Mouse (Mus musculus): ENCODE measurements around the gene Fxyd6.

The Fxyd6 gene

GRCm38 (mm10) chr9:45412287-45412686 is 42.3 kb downstream of the Fxyd6 start:
- peak; percentile 79 for DNase-seq (ENCODE audit: low spot score)

- DNase-seq (ENCODE audit: low spot score): no peak
Measured at GRCm38 (mm10) chr9:45412700-45413477, 42.9 kb downstream of the Fxyd6 start.

GRCm38 (mm10) chr9:45413478-45414140 is 43.6 kb downstream of the Fxyd6 start:
- no peak for DNase-seq (ENCODE audit: low spot score)

- no peak for DNase-seq (ENCODE audit: low spot score)
Measured at GRCm38 (mm10) chr9:45415912-45416311, 45.9 kb downstream of the Fxyd6 start.

- DNase-seq (ENCODE audit: low spot score): no peak
Measured at GRCm38 (mm10) chr9:45417245-45417644, 47.3 kb downstream of the Fxyd6 start.

- no peak for DNase-seq (ENCODE audit: low spot score)
Measured at GRCm38 (mm10) chr9:45418252-45418651, 48.3 kb downstream of the Fxyd6 start.

GRCm38 (mm10) chr9:45421209-45421608 is 51.2 kb downstream of the Fxyd6 start:
- no peak for DNase-seq (ENCODE audit: low spot score)

- DNase-seq (ENCODE audit: low spot score): no peak
Measured at GRCm38 (mm10) chr9:45422761-45423298, 52.8 kb downstream of the Fxyd6 start.

- no peak for DNase-seq (ENCODE audit: low spot score)
Measured at GRCm38 (mm10) chr9:45426456-45426855, 56.5 kb downstream of the Fxyd6 start, which contains the start of gene Dscaml1. TSS of gene Dscaml1 (plus strand) at chr9:45426628.

- no peak for DNase-seq (ENCODE audit: low spot score)
Measured at GRCm38 (mm10) chr9:45429392-45429791, 59.4 kb downstream of the Fxyd6 start.

GRCm38 (mm10) chr9:45429951-45430697 is 60.1 kb downstream of the Fxyd6 start:
- no peak for DNase-seq (ENCODE audit: low spot score)

GRCm38 (mm10) chr9:45430698-45430959 is 60.6 kb downstream of the Fxyd6 start:
- DNase-seq (ENCODE audit: low spot score): no peak

- DNase-seq (ENCODE audit: low spot score): no peak
Measured at GRCm38 (mm10) chr9:45431150-45431549, 61.2 kb downstream of the Fxyd6 start.

GRCm38 (mm10) chr9:45432639-45433038 is 62.7 kb downstream of the Fxyd6 start:
- no peak for DNase-seq (ENCODE audit: low spot score)

GRCm38 (mm10) chr9:45433119-45433518 is 63.1 kb downstream of the Fxyd6 start:
- no peak for DNase-seq (ENCODE audit: low spot score)

GRCm38 (mm10) chr9:45434171-45434570 is 64.2 kb downstream of the Fxyd6 start:
- no peak for DNase-seq (ENCODE audit: low spot score)

GRCm38 (mm10) chr9:45439025-45439424 is 69.0 kb downstream of the Fxyd6 start:
- no peak for DNase-seq (ENCODE audit: low spot score)

- no peak for DNase-seq (ENCODE audit: low spot score)
Measured at GRCm38 (mm10) chr9:45440083-45440784, 70.2 kb downstream of the Fxyd6 start.

- DNase-seq (ENCODE audit: low spot score): no peak
Measured at GRCm38 (mm10) chr9:45444251-45444798, 74.3 kb downstream of the Fxyd6 start.
